Mouse (Mus musculus): ENCODE measurements around the gene Gimap7.

The Gimap7 gene

GRCm38 (mm10) chr6:48741273-48741672 is 22.9 kb downstream of the Gimap7 start:
- no peak for DNase-seq (ENCODE audit: low read depth, low spot score)

GRCm38 (mm10) chr6:48741711-48742206 is 23.3 kb downstream of the Gimap7 start:
- DNase-seq (ENCODE audit: low read depth, low spot score), result no peak

- DNase-seq (ENCODE audit: low read depth, low spot score), result no peak
Measured at GRCm38 (mm10) chr6:48742422-48743351, 24.3 kb downstream of the Gimap7 start.

- DNase-seq (ENCODE audit: low read depth, low spot score), result no peak
Measured at GRCm38 (mm10) chr6:48745490-48745889, 27.1 kb downstream of the Gimap7 start.

GRCm38 (mm10) chr6:48745959-48746889 is 27.8 kb downstream of the Gimap7 start, which contains the start of gene Gimap5:
Gene Gimap5 (plus strand): TSS chr6:48746197.
- DNase-seq (ENCODE audit: low read depth, low spot score), result peak; percentile 76

- peak; percentile 69 for DNase-seq (ENCODE audit: low read depth, low spot score)
Measured at GRCm38 (mm10) chr6:48747091-48747966, 28.9 kb downstream of the Gimap7 start.

GRCm38 (mm10) chr6:48763567-48764270 is 45.3 kb downstream of the Gimap7 start:
- DNase-seq (ENCODE audit: low read depth, low spot score), result no peak

- DNase-seq (ENCODE audit: low read depth, low spot score), result no peak
Measured at GRCm38 (mm10) chr6:48764496-48764895, 46.1 kb downstream of the Gimap7 start.

- DNase-seq (ENCODE audit: low read depth, low spot score), result no peak
Measured at GRCm38 (mm10) chr6:48768178-48768869, 49.9 kb downstream of the Gimap7 start.

GRCm38 (mm10) chr6:48768933-48769332 is 50.5 kb downstream of the Gimap7 start:
- no peak for DNase-seq (ENCODE audit: low read depth, low spot score)

GRCm38 (mm10) chr6:48770696-48771095 is 52.3 kb downstream of the Gimap7 start, which contains the start of gene Gimap3:
Gene Gimap3 (minus strand): TSS chr6:48770851.
- peak; percentile 11 for DNase-seq (ENCODE audit: low read depth, low spot score)

- peak; percentile 83 for DNase-seq (ENCODE audit: low read depth, low spot score)
Measured at GRCm38 (mm10) chr6:48772030-48772429, 53.6 kb downstream of the Gimap7 start.
